Mouse (Mus musculus): ENCODE data around the gene Zar1l. TPM values are rescaled to one million over a fixed set of nuclear protein-coding genes. Genes with fewer than 3 reads are reported as not detected.

The Zar1l gene
- polyA plus RNA-seq, 1 experiment from 2014 or later: not detected

GRCm38 (mm10) chr5:150465218-150465617 is 52.7 kb downstream of the Zar1l start:
- no peaks in the 10 kb centered on the region for H3K4me1 ChIP-seq (ENCODE audit: control insufficient read depth, insufficient read depth, low read length)
- peaks cover 11% of the 10 kb centered on the region for H3K36me3 ChIP-seq (ENCODE audit: control insufficient read depth, insufficient read depth, low read length)

GRCm38 (mm10) chr5:150464721-150465120 is 53.2 kb downstream of the Zar1l start:
- no peak overlapping the region for H3K9ac ChIP-seq (replicated peaks; ENCODE audit: low read depth, low read length)
- H3K4me1 ChIP-seq (ENCODE audit: control insufficient read depth, insufficient read depth, low read length): no peaks in the 10 kb centered on the region
- no peak overlapping the region for H3K27ac ChIP-seq (ENCODE audit: low read depth, low read length)
- H3K4me3 ChIP-seq (ENCODE audit: low read depth, low read length): no peak overlapping the region
- WGBS: 74% methylated on average over 3 of the region's 3 CpGs
- peaks cover 16% of the 10 kb centered on the region for H3K36me3 ChIP-seq (ENCODE audit: control insufficient read depth, insufficient read depth, low read length)
- H3K4me2 ChIP-seq (ENCODE audit: low read depth, low read length): no peak overlapping the region
- no peaks in the 10 kb centered on the region for H3K9me3 ChIP-seq (ENCODE audit: control insufficient read depth, low read length)
- no peaks in the 10 kb centered on the region for H3K27me3 ChIP-seq (ENCODE audit: control insufficient read depth, insufficient read depth, low read length)
- no peak for ATAC-seq (ENCODE audit: low read depth)

More at GRCm38 (mm10) chr5:150465218-150465617, 52.7 kb downstream of the Zar1l start:
- no peak for ATAC-seq (ENCODE audit: low read depth)
- Histone ChIP-seq H3K4me2 (ENCODE audit: low read depth, low read length) (no peak overlapping the region), H3K27me3 (ENCODE audit: control insufficient read depth, insufficient read depth, low read length) (no peaks in the 10 kb centered on the region), H3K9me3 (ENCODE audit: control insufficient read depth, low read length) (no peaks in the 10 kb centered on the region), H3K4me3 (ENCODE audit: low read depth, low read length) (no peak overlapping the region), H3K27ac (ENCODE audit: low read depth, low read length) (no peak overlapping the region), H3K9ac (replicated peaks; ENCODE audit: low read depth, low read length) (no peak overlapping the region)
- 83% methylated on average over 6 of the region's 6 CpGs for WGBS

GRCm38 (mm10) chr5:150459801-150460200 is 58.2 kb downstream of the Zar1l start:
- Histone ChIP-seq H3K4me1 (ENCODE audit: control insufficient read depth, insufficient read depth, low read length) (0 out of 2 replicates have a peak, but pooled peaks cover 4% of the 10 kb centered on the region), H3K27me3 (ENCODE audit: control insufficient read depth, insufficient read depth, low read length) (no peaks in the 10 kb centered on the region), H3K4me3 (ENCODE audit: low read depth, low read length) (no peak overlapping the region), H3K9ac (replicated peaks; ENCODE audit: low read depth, low read length) (no peak overlapping the region), H3K9me3 (ENCODE audit: control insufficient read depth, low read length) (no peaks in the 10 kb centered on the region), H3K36me3 (ENCODE audit: control insufficient read depth, insufficient read depth, low read length) (peaks cover 31% of the 10 kb centered on the region), H3K27ac (ENCODE audit: low read depth, low read length) (no peak overlapping the region), H3K4me2 (ENCODE audit: low read depth, low read length) (no peak overlapping the region)
- WGBS: 84% methylated on average over 4 of the region's 4 CpGs
- ATAC-seq (ENCODE audit: low read depth): no peak

- Histone ChIP-seq H3K4me2 (ENCODE audit: low read depth, low read length) (no peak overlapping the region), H3K4me1 (ENCODE audit: control insufficient read depth, insufficient read depth, low read length) (0 out of 2 replicates have a peak, but pooled peaks cover 4% of the 10 kb centered on the region), H3K27me3 (ENCODE audit: control insufficient read depth, insufficient read depth, low read length) (no peaks in the 10 kb centered on the region), H3K9me3 (ENCODE audit: control insufficient read depth, low read length) (no peaks in the 10 kb centered on the region), H3K36me3 (ENCODE audit: control insufficient read depth, insufficient read depth, low read length) (peaks cover 45% of the 10 kb centered on the region), H3K27ac (ENCODE audit: low read depth, low read length) (no peak overlapping the region), H3K9ac (replicated peaks; ENCODE audit: low read depth, low read length) (no peak overlapping the region), H3K4me3 (ENCODE audit: low read depth, low read length) (no peak overlapping the region)
- WGBS: 35% methylated on average over 17 of the region's 17 CpGs
- peak; percentile 70; the same call in 1 of the 2 replicates for ATAC-seq (ENCODE audit: low read depth)
Measured at GRCm38 (mm10) chr5:150457904-150458739, 59.8 kb downstream of the Zar1l start.

- Histone ChIP-seq H3K4me2 (ENCODE audit: low read depth, low read length) (no peak overlapping the region), H3K27me3 (ENCODE audit: control insufficient read depth, insufficient read depth, low read length) (no peaks in the 10 kb centered on the region), H3K4me3 (ENCODE audit: low read depth, low read length) (no peak overlapping the region), H3K36me3 (ENCODE audit: control insufficient read depth, insufficient read depth, low read length) (peaks cover 53% of the 10 kb centered on the region), H3K4me1 (ENCODE audit: control insufficient read depth, insufficient read depth, low read length) (0 out of 2 replicates have a peak, but pooled peaks cover 4% of the 10 kb centered on the region), H3K9me3 (ENCODE audit: control insufficient read depth, low read length) (no peaks in the 10 kb centered on the region), H3K9ac (replicated peaks; ENCODE audit: low read depth, low read length) (no peak overlapping the region), H3K27ac (ENCODE audit: low read depth, low read length) (no peak overlapping the region)
- WGBS: 82% methylated on average over 17 of the region's 17 CpGs
- ATAC-seq (ENCODE audit: low read depth): no peak
Measured at GRCm38 (mm10) chr5:150457165-150457903, 60.6 kb downstream of the Zar1l start.

Other genes starting within 250 kb of the Zar1l start
- 11.2 and 12.7 TPM in 2 replicates for gene Brca2, start 4.5 kb upstream of the Zar1l start, polyA plus RNA-seq (2014; fragmentation: Nextera tagmentation; extraction: Ambion mirVana)
- gene N4bp2l1, start 79.0 kb upstream of the Zar1l start, polyA plus RNA-seq (2014; fragmentation: Nextera tagmentation; extraction: Ambion mirVana): 14.5 and 19.8 TPM in 2 replicates
- 39.1 and 45.4 TPM in 2 replicates for gene N4bp2l2, start 148.0 kb upstream of the Zar1l start, polyA plus RNA-seq (2014; fragmentation: Nextera tagmentation; extraction: Ambion mirVana)
- gene Pds5b, start 155.6 kb upstream of the Zar1l start, polyA plus RNA-seq (2014; fragmentation: Nextera tagmentation; extraction: Ambion mirVana): 52.2 and 55.5 TPM in 2 replicates